Mouse (Mus musculus): Measurements from ENCODE around the gene Rflna. TPM values are rescaled to one million over a fixed set of nuclear protein-coding genes. Genes with fewer than 3 reads are reported as not detected.

Rflna gene
- polyA plus RNA-seq, 1 experiment from 2014 or later: 6.8 TPM

DNA sequence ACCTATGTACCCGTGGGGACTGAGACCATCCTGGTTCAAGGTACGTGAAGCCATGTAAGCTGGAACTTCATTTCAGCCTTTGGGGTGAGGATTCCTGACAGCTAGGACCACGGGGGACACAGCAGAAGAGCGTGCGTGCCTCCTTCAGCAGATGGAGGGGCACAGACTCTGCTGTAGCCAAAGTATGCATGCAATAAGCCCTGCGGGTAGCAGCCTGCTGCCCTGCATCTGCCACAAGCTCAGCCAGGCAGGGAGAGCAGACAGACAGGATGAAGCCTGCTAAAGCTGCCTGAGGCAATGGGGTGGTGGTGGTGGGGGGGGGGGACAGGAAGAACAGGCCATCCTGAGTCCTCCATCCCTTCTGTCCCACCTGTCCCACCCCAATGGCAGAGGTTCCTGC lies 40.4 kb downstream of the Rflna start:
- Histone ChIP-seq H3K4me1 (peaks cover 63% of the 10 kb centered on the region), H3K27me3 (ENCODE audit: low read depth, poor library complexity, severe bottlenecking) (no peaks in the 10 kb centered on the region), H3K4me3 (no peak overlapping the region), H3K9me3 (replicated peaks) (no peaks in the 10 kb centered on the region), H3K27ac (replicated peaks) (0 out of 2 replicates have a peak overlapping the region, but pooled peaks have one; percentile 9), H3K36me3 (peaks cover 99% of the 10 kb centered on the region)
- 95% methylated on average over 6 of the region's 6 CpGs for WGBS
- DNase-seq (ENCODE audit: low spot score): no peak

DNA sequence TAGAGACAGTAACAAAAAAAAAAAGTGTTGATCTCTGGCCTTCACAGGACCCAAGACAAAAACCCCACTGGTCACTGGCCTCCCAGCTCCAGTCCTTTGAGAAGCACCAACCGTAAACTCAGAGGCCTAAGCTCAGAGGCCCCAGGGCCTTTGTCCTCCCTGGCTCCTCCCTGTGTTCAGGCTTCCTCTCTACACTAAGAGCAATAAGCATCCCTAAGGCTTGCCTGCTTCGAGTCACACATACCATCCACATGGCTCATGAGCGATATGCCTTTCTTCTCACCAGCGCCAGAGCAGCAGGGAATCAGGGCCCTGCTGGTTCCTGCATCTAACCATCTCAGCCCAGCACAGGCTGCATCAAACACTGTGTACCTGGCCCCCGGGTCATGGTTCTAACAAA lies 42.2 kb downstream of the Rflna start:
- Histone ChIP-seq H3K27me3 (ENCODE audit: low read depth, poor library complexity, severe bottlenecking) (no peaks in the 10 kb centered on the region), H3K4me1 (peaks cover 63% of the 10 kb centered on the region), H3K27ac (replicated peaks) (peak overlapping the region; percentile 85), H3K36me3 (peaks cover 99% of the 10 kb centered on the region), H3K4me3 (no peak overlapping the region), H3K9me3 (replicated peaks) (no peaks in the 10 kb centered on the region)
- peak; percentile 57 for DNase-seq (ENCODE audit: low spot score)
- 13% methylated on average over 5 of the region's 5 CpGs for whole genome bisulfite sequencing

DNA sequence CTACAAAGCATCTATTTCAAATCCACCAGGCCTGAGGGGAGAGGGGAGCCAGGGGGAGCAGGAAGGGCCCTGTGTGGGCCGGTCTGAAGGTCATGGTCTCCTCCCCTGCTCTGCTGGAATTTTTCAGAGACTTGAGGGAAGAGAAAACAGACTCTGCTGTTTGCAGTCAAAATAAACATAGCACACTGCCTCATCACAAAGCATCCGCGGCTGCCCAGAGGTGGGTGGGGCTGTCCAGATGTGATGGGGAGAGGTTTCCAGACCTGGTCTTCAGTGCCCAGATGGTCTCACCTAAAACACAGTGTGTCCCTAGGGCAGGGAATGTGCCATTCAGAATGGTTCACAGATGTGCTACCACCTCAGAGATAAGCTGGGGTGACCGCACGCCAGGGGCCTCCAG lies 43.4 kb downstream of the Rflna start:
- Histone ChIP-seq H3K4me3 (no peak overlapping the region), H3K27me3 (ENCODE audit: low read depth, poor library complexity, severe bottlenecking) (no peaks in the 10 kb centered on the region), H3K27ac (replicated peaks) (peak overlapping the region; percentile 85), H3K4me1 (peaks cover 50% of the 10 kb centered on the region), H3K36me3 (peaks cover 99% of the 10 kb centered on the region), H3K9me3 (replicated peaks) (no peaks in the 10 kb centered on the region)
- DNase-seq (ENCODE audit: low spot score): peak; percentile 27
- 70% methylated on average over 5 of the region's 5 CpGs for WGBS

DNA sequence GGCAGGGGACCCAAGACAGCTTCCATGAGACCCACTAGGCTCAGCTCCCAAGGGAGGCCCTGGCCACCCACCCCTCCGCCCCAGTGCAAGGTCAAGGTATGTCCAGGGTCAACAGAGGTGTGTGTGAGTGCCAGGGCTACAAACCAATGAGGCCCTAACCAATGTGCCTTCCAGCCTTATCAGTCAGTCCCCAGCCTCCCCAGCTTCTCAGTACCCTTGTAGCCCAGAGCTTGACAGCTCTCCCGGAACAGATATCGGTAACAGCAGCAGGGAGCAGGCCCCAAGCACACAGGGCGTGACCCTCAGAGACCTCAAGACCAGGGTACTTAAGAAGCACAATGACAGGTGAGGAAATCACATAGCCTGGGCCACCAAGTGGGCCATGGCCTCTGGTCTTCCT lies 46.5 kb downstream of the Rflna start:
- no peaks in the 10 kb centered on the region for H3K27me3 ChIP-seq (ENCODE audit: low read depth, poor library complexity, severe bottlenecking)
- H3K9me3 ChIP-seq (replicated peaks): no peaks in the 10 kb centered on the region
- H3K4me3 ChIP-seq: no peak overlapping the region
- peaks cover 57% of the 10 kb centered on the region for H3K4me1 ChIP-seq
- 0 out of 2 replicates have a peak overlapping the region, but pooled peaks have one; percentile 52 for H3K27ac ChIP-seq (replicated peaks)
- no peak for DNase-seq (ENCODE audit: low spot score)
- WGBS: 92% methylated on average over 4 of the region's 4 CpGs
- peaks cover 99% of the 10 kb centered on the region for H3K36me3 ChIP-seq

DNA sequence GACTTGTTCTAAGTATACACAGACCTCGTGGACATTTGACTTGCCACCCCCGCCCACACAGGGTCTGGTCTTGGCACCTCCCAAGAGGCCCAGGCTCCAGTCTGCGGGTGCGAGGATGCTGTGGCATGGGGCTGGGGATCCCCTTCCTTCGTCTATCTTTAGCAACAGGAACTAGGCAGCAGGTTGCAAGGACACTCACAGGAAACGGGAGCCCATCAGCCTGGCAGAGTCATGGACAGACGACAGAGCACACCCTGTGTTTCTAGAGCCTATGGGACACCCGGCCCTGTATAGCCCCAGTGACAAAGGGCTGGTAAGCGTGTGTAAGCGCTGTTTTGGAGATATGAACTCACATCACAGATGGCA lies 49.2 kb downstream of the Rflna start:
- WGBS: 82% methylated on average over 10 of the region's 10 CpGs
- Histone ChIP-seq H3K4me3 (no peak overlapping the region), H3K27ac (replicated peaks) (peak overlapping the region; percentile 64; the same call in 1 of the 2 replicates), H3K4me1 (peaks cover 57% of the 10 kb centered on the region), H3K27me3 (ENCODE audit: low read depth, poor library complexity, severe bottlenecking) (peaks cover 2% of the 10 kb centered on the region; the same call in 1 of the 2 replicates), H3K36me3 (peaks cover 85% of the 10 kb centered on the region), H3K9me3 (replicated peaks) (no peaks in the 10 kb centered on the region)
- DNase-seq (ENCODE audit: low spot score): no peak

DNA sequence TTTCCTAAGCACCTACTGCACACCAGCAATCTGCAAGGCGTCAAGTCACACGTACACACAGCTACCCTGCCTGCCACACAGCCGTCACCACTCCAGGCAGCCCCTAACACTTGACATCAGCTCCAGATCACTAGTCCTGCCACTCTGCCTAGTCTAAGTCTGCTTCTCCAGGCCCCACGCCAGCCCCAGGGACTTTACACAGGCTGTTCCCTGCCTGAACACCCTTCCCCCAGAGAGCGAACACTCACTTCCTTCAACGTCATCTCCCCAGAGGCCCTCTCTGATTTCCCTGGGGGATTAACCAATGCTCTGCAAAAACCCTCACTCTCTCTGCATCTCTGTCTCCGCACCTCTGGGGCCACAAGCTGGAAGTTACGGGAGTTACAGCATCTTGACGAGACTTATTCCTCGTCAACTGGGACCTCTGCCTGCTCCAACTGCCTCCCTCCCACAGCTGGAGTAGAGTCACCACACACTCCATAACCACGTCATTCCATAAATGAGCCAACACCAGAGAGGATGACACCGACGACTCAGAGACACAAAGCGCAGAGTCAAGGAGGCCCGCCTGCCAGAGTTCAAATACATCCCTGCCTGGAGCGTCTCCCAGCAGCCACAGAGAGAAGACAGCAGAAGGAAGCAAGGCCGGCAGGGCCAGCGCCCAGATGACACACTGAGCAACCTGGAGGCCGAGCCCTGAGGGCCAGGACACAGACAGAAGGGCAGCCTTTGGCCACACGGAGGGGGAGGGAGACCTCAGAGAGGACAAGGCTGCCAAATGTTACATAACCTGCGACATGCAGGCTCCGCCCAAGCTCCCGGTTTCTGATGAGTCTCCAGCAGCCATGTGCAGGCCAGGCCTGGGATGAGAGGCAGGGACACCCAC lies 49.8 kb downstream of the Rflna start:
- peaks cover 79% of the 10 kb centered on the region for H3K36me3 ChIP-seq
- peaks cover 8% of the 10 kb centered on the region; the same call in 1 of the 2 replicates for H3K27me3 ChIP-seq (ENCODE audit: low read depth, poor library complexity, severe bottlenecking)
- H3K9me3 ChIP-seq (replicated peaks): no peaks in the 10 kb centered on the region
- DNase-seq (ENCODE audit: low spot score): no peak
- H3K4me1 ChIP-seq: peaks cover 62% of the 10 kb centered on the region
- H3K27ac ChIP-seq (replicated peaks): peak overlapping the region; percentile 64
- no peak overlapping the region for H3K4me3 ChIP-seq
- WGBS: 79% methylated on average over 23 of the region's 23 CpGs

DNA sequence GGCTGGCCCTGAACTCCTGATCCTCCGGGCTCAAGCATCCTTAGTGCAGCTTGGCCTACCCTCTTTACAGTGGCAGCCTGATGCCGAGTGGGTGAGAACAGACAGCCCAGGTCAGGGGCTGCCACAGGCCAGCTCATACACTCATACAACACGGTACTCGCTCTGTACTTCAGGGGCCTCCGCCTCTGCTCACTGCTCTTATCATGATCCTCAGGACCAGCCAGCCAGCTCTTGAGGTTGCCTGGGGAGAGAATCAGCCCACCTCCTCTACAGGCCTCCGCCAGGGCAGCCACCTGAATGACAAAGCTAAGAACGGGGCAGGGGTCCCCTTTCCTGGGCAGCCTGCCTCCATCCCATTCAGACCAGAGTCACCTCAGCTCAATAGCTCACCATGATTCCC lies 50.6 kb downstream of the Rflna start:
- WGBS: 86% methylated on average over 7 of the region's 7 CpGs
- H3K36me3 ChIP-seq: peaks cover 71% of the 10 kb centered on the region
- no peaks in the 10 kb centered on the region for H3K9me3 ChIP-seq (replicated peaks)
- no peak for DNase-seq (ENCODE audit: low spot score)
- H3K27ac ChIP-seq (replicated peaks): peak overlapping the region; percentile 64
- H3K4me3 ChIP-seq: no peak overlapping the region
- H3K27me3 ChIP-seq (ENCODE audit: low read depth, poor library complexity, severe bottlenecking): peaks cover 16% of the 10 kb centered on the region
- peaks cover 70% of the 10 kb centered on the region for H3K4me1 ChIP-seq

DNA sequence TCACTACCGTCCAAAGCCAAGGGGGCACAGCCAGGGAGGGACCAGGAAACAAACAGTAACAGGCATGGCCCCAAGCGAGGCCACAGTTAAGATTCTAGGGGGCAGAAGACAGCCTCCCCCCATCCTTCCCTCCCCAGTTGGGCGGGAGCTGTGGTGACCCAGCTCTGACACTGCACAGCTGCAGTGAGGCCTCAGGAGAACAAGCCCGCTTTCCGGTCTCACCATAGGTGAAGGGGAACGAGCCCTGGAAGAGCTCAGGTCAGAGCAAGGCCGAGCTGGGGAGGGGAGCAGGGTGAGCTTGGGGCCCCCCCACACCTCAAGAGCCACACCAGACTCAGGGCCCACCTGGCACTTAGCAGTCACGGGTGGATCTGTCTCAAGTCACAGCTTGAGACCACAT lies 52.9 kb downstream of the Rflna start:
- WGBS: 57% methylated on average over 8 of the region's 8 CpGs
- Histone ChIP-seq H3K9me3 (replicated peaks) (no peaks in the 10 kb centered on the region), H3K27ac (replicated peaks) (peak overlapping the region; percentile 83), H3K36me3 (peaks cover 53% of the 10 kb centered on the region), H3K4me1 (peaks cover 87% of the 10 kb centered on the region), H3K4me3 (peak overlapping the region; percentile 49; the same call in 1 of the 2 replicates), H3K27me3 (ENCODE audit: low read depth, poor library complexity, severe bottlenecking) (peaks cover 32% of the 10 kb centered on the region)
- DNase-seq (ENCODE audit: low spot score): no peak

DNA sequence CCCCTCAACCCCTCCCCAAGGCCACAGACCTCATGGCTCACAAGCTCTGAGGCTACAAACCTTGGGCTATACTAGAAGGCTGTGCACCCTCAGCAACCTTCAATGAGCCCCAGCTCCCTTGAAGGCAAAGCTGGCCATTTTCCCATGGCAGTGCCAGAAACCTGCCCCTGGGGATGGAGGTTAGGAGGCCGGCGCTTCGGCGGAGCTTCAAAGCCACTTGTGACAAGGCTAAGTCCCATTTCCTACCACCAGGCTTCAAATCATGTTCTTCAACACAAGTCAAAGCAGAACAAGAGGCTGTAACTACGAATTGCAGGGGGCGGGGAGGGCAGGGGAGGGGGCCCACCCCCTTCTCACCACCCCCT lies 53.3 kb downstream of the Rflna start:
- peak; percentile 62 for DNase-seq (ENCODE audit: low spot score)
- peak overlapping the region; percentile 49; the same call in 1 of the 2 replicates for H3K4me3 ChIP-seq

DNA sequence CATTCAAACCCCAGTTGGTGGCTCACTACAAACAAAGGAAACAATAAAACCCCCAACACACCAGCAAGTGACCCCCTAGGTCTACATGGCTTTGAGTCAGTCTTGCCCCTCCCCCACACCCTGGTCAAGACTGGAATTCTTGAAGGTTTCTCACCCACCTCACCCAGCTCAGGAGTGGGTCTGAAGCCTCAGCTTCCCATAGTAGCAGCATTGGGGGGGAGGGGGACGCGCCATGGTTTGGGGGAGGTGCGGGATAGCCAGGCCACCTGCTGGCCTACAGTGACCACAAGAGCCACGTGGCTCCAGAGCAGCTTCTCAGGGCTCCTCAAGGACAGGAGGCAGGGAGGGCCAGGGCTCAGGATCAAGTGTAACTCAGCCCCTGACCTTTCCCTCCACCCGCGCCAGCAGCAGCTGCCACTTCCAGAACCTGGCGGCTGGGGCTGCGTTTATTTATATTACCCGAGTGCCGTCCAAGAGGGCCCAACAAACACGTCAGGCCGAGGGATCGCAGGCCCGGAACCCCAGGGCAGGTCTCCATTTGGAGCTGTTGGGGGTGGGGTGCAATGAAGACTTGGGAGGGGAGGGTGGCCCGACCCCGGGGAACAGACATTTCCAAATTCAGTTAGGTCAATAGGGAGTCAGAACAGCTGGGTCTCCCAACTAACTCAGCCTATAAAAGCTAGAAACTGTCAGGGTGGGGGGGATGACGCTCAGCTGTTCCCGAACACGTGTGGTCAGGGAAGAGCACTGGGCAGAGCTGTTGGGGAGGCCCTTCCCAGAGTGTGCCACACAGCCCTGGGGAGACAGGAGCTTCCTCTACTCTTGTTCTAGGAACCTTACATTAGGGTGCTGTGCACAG lies 53.9 kb downstream of the Rflna start:
- Histone ChIP-seq H3K9me3 (replicated peaks) (no peaks in the 10 kb centered on the region), H3K27ac (replicated peaks) (peak overlapping the region; percentile 83), H3K36me3 (peaks cover 52% of the 10 kb centered on the region), H3K4me1 (peaks cover 83% of the 10 kb centered on the region), H3K4me3 (peak overlapping the region; percentile 49), H3K27me3 (ENCODE audit: low read depth, poor library complexity, severe bottlenecking) (peaks cover 32% of the 10 kb centered on the region)
- DNase-seq (ENCODE audit: low spot score): peak; percentile 72
- 3% methylated on average over 19 of the region's 19 CpGs for WGBS

More for the DNA sequence above, 53.3 kb downstream of the Rflna start:
- 6% methylated on average over 6 of the region's 6 CpGs for WGBS
- Histone ChIP-seq H3K27me3 (ENCODE audit: low read depth, poor library complexity, severe bottlenecking) (peaks cover 32% of the 10 kb centered on the region), H3K27ac (replicated peaks) (peak overlapping the region; percentile 83), H3K4me1 (peaks cover 87% of the 10 kb centered on the region), H3K36me3 (peaks cover 52% of the 10 kb centered on the region), H3K9me3 (replicated peaks) (no peaks in the 10 kb centered on the region)

DNA sequence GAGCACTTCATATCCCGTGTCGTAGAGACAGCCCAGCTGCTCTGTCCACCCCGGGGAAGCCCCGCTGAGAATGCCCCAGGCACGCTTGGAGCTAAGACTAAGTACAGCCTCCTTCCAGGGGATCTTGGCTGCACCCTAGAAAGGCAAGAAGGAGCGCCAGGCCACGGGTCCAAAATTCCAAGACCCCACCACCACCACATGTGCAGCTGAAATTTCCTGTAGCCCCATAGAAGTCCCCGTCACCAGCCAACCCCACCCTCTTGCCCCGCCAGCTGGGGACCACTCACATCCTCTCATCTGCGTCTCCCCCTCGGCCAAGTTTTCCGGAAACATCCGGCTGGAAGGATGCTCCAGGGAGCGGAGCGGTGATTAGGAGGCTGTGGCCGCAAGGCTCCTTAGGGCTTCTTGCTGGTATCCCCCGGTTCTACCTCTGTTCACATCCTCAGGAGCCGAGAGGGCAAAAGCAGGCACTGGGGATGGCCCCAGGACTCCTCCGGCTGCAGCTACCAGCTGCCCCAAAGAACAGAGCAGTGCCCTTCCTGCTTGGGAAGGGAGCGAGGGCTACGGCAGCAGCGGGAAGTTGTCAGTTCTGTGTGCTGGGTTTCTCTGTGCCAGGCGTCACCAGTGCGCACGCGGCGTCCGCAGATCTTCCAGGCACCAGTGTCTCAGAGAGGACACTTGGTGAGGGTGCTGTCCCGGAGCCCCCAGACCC lies 54.7 kb downstream of the Rflna start:
- DNase-seq (ENCODE audit: low spot score): peak; percentile 49
- Histone ChIP-seq H3K27ac (replicated peaks) (peak overlapping the region; percentile 83), H3K9me3 (replicated peaks) (no peaks in the 10 kb centered on the region), H3K27me3 (ENCODE audit: low read depth, poor library complexity, severe bottlenecking) (peaks cover 32% of the 10 kb centered on the region), H3K36me3 (peaks cover 51% of the 10 kb centered on the region), H3K4me1 (peaks cover 76% of the 10 kb centered on the region), H3K4me3 (peak overlapping the region; percentile 49)
- WGBS: 6% methylated on average over 29 of the region's 29 CpGs

DNA sequence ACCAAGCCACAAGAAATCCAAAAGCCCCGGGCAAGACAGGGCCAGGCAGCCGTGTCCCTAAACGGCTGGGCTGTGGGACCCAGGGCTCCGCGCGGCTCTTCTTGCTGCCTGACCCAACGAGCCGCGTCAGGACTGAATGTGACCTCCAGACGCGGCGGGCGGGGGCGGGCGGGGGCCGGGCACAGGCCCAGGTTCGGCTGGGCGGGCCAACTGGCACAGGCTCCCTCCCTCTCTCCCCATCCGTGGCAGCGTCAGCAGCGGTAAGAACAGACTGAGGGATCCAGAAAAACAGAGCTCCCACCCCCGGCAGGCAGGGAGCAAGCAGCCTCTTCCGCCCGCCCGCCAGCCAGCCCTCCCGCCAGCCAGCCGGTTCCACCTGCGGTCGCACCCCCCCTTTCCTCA lies 55.2 kb downstream of the Rflna start:
- Histone ChIP-seq H3K36me3 (peaks cover 51% of the 10 kb centered on the region), H3K4me1 (peaks cover 76% of the 10 kb centered on the region), H3K4me3 (peak overlapping the region; percentile 49), H3K9me3 (replicated peaks) (no peaks in the 10 kb centered on the region), H3K27me3 (ENCODE audit: low read depth, poor library complexity, severe bottlenecking) (peaks cover 32% of the 10 kb centered on the region), H3K27ac (replicated peaks) (peak overlapping the region; percentile 83)
- 2% methylated on average over 29 of the region's 29 CpGs for WGBS
- peak; percentile 56 for DNase-seq (ENCODE audit: low spot score)
